Mouse (Mus musculus): ENCODE measurements at regions not wholly inside any gene's neighbourhood (a gene's known extent, or its start where the extent isn't known, plus 50 kb on each side); places are given as distances from the start of the nearest gene placed in this dataset.

DNA sequence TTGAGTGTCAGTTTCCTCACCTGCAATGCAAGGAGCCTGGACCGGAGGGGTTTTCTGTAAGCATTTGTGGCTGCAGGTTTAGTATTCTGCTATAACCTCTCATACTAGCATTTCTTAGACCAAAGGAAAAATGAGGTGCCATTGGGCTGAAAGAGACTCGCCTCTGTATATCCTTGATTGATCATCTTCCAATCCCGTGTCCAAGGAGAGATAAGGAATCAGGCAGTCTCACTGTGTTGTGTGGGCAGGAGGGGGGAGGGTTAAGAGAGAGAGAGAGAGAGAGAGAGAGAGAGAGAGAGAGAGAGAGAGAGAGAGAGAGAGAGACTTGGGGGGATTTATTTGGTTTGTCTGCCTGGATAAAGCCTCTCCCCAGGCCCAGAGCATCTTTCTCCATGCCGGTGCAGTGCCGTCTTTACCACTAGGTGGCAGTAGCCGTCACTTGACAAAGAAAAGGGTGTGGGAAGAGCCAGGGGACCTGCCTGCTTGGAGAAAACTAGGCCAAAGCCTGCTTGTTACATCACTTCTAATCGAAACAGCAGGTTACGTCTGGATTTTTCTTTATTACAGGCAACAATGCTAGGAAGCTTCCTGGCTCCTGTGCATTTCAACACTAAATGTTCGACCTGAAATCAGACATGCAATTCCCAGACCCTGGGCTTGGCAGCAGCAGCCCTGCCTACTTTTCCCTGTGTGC lies 56.1 kb upstream of the Ces5a start:
- in situ Hi-C loops (cut with MboI; ENCODE audit: unreplicated experiment in 2 of 2) = loop anchor here (5.0 to 25.0 kb wide), 5 partner anchors 321 to 616 kb away; no protein-coding TSS in a partner anchor

DNA sequence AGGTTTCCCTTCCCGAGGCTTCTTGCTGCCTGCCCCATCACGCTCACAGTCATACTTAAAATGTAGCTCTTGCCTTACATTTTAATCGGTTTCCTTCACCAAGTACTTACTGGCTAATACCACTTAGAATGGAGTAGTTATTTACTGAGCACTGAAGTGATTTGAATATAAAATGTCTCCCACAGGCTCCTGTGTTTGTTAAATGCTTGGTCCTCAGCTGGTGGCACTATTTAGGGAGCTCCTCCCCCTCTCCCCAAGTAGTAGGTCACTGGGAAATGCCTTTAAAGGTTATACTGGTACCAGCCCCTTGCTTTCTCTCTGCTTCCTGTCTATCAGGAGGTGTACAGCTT lies 56.6 kb upstream of the Ces5a start:
- in situ Hi-C loops (cut with MboI; ENCODE audit: unreplicated experiment in 2 of 2) = loop anchor here (5.0 to 25.0 kb wide), 5 partner anchors 320 to 615 kb away; no protein-coding TSS in a partner anchor

DNA sequence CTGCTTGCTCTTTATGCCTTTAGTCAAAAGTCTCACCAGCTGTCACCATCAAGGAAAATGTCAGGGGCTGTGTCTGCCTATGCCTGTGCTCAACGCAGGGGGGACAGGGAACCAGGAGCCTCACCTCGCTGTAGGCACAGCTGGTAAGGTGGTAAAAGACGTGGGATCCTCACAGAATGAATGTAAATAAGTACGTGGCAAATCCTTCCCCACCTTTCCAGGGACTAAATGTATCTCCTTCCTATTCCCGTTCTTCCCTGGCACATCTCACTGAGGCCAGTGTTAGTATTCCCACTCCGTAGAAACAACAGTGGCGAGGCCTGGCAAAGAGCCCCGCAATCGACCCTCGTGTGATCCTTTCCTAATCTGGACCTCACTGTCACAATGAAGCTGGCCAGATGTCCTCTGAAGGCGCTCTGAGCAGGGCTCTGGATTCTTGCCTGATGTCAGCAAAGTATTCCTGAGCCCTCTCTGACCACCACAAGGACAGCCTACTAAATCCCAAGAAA lies 63.0 kb upstream of the Ces5a start:
- in situ Hi-C loops (cut with MboI; ENCODE audit: unreplicated experiment in 2 of 2) = loop anchor here (10.0 to 25.0 kb wide), 3 partner anchors 314 to 606 kb away; no protein-coding TSS in a partner anchor

DNA sequence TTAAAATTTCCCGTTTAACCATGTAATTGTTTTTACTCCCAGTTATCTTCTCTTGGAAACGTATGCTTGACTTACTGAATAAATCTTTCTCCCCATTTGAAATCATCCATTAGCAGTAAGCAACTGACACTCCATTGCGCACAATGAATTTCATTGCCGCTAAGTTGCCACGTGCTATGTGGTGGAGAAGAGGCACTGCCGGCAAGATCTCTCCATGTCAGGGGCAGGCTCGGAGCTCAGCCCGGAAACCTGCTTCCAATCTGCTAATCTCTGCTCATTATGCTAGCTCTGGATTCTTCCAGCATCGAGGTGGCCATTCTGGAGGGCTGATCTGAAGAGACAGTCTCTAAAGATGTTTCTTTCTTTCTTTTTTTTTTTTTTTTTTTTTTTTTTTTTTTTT lies 63.7 kb upstream of the Ces5a start:
- in situ Hi-C loops (cut with MboI; ENCODE audit: unreplicated experiment in 2 of 2) = loop anchor here (10.0 to 25.0 kb wide), 3 partner anchors 313 to 605 kb away; no protein-coding TSS in a partner anchor

DNA sequence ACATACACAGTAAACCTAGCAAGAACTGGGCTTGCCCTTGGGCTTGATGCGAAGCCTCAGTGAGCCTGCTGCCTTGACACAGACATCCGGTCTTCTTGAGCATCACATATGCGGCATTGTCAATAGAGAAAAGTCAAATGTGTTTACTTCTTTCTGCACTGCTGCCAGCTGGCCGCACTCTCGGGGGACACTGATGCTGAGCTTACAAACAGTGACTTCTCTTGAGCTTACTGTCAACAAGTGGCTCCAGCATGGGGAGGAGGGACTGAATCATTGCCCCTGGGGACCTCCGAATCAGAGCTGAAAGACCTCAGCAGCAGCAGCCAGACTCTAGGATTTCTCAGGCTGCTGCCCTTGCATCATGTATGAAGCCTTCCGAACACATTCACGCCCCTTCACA lies 64.1 kb upstream of the Ces5a start:
- in situ Hi-C loops (cut with MboI; ENCODE audit: unreplicated experiment in 2 of 2) = loop anchor here (10.0 to 25.0 kb wide), 3 partner anchors 313 to 605 kb away; no protein-coding TSS in a partner anchor

DNA sequence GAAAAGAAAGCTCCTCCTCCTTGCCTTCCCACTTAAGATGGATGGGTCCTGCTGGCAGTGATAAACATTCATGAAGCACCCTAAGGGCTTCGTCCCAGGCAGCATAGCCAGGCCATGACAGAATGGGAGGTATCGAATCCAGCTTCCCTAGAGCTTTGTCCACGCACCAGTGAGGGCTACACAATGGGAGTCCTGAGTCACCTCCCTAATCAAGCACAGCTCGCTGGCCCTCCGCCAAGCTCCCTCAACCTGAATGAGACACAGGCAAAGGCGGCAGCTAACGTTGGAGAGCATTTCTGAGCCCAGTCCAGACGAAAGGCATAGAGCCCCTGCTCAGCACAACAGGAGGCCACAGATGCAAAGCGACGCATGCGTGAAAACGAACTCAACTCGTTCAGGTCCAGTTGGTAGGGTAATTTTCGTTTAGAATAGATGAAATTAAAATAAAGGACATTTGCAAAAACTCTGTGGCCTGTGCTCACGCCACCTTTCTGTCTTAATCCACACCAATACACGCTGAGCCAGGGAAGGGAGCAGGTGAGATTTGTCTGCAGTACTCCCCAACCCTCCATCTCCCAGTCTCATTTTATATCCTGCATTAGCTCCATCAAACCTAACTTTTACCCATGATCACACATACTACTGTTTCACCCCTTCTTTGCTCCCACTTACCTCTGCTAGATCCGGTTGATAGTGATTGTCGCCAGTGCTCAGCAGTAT lies 91.3 kb upstream of the Ces5a start:
- in situ Hi-C loops (cut with MboI; ENCODE audit: unreplicated experiment in 2 of 2) = no loop called here

DNA sequence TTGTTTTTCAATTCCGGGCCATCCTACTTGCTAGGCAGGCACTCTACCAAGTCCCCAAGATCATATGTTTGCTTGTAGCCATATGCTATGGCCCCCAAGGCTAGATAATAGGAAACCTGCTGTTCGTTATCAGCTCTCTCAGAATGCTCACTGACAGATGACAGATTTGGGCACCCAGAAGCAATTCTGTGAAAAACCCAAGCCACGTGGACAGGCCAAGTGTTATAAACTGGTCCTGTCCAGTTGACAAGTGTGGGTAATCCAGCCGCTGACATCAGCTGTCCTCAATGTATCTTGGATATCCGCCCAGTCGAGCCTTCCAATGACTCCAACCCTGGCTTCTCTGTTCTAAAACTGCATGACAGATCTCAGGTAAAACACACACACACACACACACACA lies 92.0 kb upstream of the Ces5a start:
- in situ Hi-C loops (cut with MboI; ENCODE audit: unreplicated experiment in 2 of 2) = no loop called here

DNA sequence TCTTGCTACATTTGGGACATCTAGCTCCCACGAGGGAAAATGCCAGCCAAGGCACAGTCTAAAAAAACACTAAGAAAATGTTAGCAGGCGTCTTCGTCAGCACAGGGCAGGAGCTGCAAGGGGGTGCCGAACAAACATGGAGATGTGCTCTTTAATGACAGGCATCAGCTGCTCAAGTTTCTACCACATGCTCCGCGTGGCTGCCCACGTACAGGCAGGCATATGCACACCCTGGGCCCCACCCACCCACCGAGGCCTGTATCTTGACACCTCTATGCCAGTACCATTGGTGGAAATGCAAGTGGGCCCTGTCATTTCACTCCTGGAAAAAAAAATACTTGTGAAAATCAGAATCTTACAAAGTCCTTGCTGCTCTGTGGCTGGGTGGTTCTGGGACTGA lies 97.3 kb upstream of the Ces5a start:
- in situ Hi-C loops (cut with MboI; ENCODE audit: unreplicated experiment in 2 of 2) = no loop called here

DNA sequence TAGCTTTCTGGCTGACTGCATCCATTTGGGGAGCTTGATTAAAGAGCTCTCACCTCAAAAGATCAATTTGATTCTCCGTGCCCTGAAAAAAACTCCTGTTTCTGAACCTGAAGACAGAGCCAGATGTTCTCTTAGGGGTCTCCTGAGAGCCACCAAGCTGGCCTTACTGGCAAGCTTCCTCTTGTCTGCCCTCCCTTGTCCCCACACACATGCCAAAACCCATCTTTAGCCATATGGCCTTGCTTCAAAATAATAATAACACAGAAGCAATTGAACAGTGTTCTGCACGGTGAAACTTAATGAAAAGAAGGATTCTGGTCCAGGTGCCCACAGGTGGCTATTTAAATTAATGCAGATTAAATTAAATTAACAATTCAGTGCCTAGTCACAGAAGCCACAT lies 107.1 kb upstream of the Ces5a start:
- in situ Hi-C loops (cut with MboI; ENCODE audit: unreplicated experiment in 2 of 2) = no loop called here

DNA sequence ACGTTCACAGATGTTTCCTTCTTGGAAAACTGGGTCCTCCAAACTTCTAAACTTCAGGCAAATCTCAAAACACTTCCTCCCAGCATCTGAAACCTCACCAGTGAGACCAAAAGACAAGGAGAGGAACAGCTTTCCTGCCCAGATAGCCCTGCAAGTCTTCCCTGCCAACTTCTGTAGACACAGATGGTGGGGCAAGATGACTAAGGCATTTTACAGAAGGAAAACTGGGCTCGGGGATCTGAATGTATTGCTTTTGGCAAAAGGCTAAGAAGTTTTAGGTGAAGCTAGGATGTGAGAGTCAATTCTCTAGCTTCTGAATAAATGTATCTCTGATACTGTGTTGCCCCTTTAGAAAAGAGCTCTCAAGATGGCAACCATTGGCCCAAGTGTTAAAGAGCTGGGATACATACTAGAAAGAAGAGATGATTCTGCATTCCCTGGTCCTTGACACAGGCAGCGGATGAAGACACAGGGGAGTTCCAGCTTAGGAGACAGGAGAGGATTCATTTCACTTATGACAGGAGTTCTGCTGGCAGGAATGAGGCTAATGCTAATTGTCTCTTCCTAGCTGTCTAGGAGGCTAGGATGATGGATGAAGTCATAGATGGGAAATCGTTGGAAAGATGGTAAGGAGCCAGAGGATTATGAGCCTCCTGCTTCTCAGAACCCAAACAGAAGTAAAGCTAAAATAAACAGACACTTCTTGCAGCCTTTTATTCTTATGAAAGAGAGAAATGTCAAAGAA lies 108.0 kb upstream of the Ces5a start:
- in situ Hi-C loops (cut with MboI; ENCODE audit: unreplicated experiment in 2 of 2) = no loop called here

DNA sequence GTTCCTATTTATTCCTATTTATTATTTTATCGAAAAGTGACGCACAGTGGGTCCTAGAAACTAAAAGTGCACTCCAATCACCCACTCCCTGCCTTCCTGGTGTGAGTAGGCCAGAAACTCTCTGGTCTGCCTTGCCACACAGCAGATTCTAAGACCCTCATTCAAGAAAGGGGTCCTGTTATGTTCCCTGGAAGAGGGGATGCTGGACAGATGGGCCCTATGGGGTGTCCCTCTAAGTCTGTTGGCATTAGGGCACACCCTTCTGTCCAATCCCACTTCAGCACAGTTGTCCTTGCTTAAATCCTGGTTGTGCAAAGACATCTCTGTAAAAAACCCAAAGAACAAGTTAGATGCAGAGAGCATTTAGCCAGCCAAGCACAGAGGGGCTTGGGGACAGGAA lies 117.8 kb upstream of the Ces5a start:
- in situ Hi-C loops (cut with MboI; ENCODE audit: unreplicated experiment in 2 of 2) = no loop called here

DNA sequence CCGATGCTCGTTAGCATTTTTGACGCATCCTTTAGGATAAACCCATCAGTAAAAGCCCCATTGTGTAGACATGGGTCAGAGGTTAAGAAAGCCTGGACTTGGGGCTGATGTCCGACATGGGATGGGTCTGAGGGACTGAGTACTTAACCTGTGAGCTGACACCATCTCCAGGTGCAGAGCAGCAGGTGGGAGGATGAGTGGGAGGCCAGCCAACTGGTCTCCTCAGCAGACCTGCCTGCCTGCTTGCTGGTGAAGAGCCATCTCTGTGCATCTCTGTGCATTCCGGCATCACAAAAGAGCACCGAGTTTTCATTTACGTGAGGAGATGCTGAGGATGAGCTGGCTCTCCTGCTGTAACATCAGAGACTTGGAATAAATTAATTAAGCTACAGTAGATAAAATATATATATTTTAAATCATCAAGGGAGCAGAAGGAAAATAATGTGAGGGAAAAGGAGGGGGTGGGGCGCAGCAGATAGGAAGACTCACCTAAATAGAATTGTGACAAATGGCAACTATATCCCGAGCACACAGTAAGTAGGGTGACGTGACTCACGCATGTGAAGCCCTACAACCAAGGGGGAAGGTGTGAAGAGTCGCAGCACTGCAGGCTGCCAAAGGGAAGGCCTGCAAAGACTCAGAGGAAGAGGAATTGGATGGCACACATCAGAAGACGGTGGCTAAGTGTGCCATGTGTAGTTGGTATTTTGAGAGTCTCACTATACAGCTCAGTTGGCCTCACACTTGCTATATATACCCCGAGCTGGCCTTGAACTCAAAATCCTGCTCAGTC lies 118.5 kb upstream of the Ces5a start:
- in situ Hi-C loops (cut with MboI; ENCODE audit: unreplicated experiment in 2 of 2) = no loop called here

DNA sequence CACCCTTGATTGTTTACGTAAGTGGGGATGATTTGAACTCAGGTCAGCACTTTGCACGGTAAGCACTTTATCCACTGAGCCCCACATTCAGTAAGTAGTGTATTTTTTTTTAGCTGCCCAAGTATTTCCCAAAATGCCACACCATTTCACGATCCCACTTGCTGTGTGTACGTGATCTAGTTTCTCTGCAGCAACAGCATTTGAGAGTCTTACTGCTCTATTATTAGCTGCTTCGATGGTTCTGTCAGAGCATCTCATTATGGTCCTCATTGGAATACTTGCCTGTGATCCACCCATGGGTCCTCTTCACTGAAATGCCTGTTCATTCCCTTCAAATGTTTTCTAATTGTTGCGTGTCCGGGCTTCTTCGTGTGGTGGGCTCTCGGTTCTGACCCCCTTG lies 120.1 kb upstream of the Ces5a start:
- in situ Hi-C loops (cut with MboI; ENCODE audit: unreplicated experiment in 2 of 2) = no loop called here

DNA sequence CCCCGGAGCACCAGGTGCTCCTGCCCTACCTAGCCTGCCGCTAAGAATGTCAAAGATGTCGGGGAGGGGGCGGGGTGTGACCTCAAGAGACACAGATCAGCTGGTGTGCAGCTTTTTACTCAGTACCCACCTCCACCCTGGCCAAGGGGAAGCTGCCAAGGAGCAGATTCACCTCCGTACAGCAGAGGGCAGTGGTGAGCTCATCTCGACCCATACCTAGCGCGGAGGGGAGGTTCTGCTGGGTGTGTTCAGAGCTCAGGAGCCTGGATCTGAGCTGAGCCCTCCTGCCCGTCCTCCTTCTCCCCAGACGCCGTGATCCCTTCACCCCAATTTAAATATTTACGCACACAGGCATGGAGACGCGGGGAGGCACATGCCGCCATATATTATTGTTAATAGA lies 126.1 kb upstream of the Ces5a start:
- in situ Hi-C loops (cut with MboI; ENCODE audit: unreplicated experiment in 2 of 2) = no loop called here

DNA sequence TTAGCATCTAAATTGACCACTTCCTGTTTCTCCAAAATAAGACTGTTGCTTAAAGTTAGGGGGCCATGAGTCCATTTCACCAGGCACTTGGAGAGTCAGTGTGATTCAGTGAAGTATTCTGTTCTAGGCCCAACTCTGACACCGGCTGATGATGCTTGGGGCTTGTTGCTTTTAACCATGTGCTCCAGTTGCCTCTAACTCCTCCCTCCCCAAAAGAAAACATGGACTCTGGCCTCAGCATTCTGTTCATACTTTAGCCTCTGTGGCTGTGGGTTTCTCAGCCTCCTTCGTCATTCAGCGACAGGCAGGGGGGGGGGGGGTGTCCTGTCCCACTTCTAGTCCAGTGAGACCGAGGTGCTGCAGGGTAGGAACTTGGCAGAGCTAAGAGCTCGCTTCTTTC lies 126.6 kb upstream of the Ces5a start:
- in situ Hi-C loops (cut with MboI; ENCODE audit: unreplicated experiment in 2 of 2) = no loop called here

DNA sequence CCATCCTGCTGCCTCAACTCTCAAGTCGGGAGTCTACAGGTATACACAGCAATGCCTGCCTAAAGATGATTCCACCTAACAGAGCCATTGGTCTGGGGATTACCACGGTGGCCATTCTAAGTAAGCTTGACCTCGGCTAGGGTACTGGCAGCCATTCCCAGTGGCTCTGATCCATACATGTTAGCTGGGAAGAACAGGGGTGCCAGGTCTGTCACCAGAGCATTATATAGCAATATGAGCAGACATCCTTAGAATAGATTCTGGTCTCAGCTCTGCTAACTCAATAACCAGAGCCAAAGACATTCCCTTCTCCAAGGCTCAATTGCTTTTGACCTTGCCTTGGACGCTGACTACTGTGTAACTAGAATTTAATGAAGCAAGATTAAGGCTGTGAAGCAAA lies 128.2 kb upstream of the Ces5a start:
- in situ Hi-C loops (cut with MboI; ENCODE audit: unreplicated experiment in 2 of 2) = no loop called here

DNA sequence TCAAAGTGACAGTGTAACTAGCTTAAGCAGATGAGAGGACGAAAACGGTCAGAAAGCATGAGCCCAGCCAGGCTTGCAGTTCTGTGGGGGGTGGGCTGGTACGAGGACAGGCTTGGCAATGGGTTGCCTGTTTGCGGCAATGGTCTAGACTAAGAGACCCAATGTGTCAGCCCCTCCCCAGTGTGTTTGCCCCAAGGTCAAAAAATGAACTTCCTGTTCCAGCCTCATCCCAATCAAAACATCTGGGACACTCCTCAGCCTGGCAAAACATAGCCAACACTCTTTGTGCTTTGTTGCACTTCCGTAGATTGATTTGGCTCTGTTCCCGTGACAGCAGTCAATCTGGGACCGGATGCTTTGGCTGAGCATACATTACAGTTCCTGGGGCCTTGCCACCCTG lies 132.7 kb upstream of the Ces5a start:
- in situ Hi-C loops (cut with MboI; ENCODE audit: unreplicated experiment in 2 of 2) = no loop called here

DNA sequence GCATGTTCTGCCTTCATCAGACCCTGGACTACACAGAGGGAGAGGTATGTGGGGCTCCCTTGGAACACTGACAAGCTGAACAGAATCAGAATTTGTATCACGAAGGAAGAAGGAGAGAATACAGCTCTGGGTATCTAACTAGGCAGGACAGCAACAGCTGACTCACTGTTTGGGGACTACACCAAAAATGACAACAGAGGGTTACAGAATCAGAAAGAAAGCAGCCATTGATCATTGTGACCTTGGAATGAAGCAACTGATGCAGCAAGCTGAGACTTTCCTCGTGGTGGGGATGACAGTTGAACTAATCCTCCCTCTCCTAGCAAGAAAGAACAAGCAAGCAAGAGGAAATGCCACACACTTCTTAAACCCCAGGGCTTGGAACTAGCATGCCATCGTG lies 135.0 kb upstream of the Gnao1 start:
- in situ Hi-C loops (cut with MboI; ENCODE audit: unreplicated experiment in 2 of 2) = no loop called here

DNA sequence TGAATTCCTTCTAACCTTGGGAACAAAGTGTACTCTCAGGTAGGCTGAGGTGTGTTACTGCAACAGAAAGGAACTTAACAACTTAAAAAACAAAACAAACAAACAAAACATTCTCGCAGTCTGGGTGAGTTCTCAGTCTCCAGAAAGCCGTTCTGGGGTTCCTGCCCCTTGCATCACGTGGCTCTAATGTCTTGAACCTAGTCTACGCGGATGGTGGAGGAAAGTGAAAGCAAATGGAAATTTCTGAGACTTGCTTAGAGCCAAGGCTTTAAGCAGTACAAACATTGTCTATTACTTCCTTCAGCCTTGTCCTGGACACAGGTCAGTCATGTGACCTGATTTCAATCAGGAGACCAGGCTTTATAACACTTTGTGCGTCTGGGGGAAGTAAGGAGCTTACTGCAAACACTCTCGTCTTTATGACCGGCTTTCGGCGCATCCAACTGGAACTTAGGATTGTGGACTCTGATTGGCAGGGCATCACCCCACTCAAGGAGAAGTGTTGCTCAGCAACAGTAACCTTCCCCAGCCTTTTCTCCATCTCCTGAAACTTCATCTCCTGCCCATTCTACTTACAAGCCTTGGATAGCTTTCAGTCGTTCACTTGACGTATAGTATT lies 125.9 kb upstream of the Gnao1 start:
- in situ Hi-C loops (cut with MboI; ENCODE audit: unreplicated experiment in 2 of 2) = no loop called here

DNA sequence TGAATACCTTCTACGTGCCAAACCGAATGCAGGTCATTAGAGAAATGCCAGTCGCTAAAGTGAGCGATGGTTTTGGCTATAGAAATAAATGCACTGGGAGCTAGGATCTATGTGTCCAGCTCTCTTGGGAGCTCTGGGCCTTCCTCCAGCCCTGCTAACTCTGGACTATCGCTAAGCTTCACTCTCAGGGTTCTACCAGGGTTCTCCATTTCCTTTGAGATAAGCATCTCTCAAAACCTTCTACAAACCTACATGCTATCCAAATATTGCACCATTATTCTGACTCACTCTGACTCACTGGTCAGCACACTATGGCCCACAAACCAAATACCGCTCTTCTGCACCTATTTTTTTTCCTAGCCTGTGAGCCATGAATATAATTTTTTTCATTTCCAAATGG lies 125.4 kb upstream of the Gnao1 start:
- in situ Hi-C loops (cut with MboI; ENCODE audit: unreplicated experiment in 2 of 2) = no loop called here
